Mouse (Mus musculus): ENCODE results near the gene Pxdn.

Gene Pxdn

GRCm38 (mm10) chr12:30023491-30023890, 86.1 kb downstream of the Pxdn start:
- no peak for DNase-seq (ENCODE audit: low spot score in 2 of 2)

- no peak for DNase-seq (ENCODE audit: low spot score in 2 of 2)
Observed at GRCm38 (mm10) chr12:30024264-30024825, 86.9 kb downstream of the Pxdn start.

DNA sequence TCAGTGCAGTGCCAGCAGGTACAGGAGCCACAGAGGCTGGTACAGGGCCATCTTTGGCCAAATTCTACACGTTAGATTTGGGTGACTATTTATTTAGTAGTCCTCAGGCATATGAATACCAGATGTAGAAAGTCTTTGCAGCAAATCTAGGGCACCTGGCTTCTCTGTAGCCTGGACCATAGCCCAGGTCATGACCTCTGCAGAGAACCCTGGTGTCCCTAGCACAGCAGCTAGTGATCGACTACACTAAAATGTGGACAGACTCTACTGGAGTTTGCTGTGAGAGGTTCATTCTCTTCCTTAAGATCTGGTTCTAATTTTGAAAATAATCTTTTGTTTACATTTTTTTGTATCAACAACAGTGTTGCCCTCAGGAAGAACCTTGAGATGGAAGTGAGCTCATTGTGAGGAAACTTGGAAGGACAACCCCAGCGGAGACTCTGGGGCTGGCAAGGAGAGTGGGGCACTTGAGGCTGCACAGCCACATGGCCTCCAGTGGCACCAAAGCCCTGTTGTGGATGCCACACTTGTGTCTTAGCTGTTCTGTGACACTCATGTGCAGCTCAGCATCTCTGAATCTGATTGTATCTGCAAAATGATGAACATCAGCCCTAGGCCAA, 90.4 kb downstream of the Pxdn start:
- DNase-seq (ENCODE audit: low spot score in 2 of 2), result no peak

DNA sequence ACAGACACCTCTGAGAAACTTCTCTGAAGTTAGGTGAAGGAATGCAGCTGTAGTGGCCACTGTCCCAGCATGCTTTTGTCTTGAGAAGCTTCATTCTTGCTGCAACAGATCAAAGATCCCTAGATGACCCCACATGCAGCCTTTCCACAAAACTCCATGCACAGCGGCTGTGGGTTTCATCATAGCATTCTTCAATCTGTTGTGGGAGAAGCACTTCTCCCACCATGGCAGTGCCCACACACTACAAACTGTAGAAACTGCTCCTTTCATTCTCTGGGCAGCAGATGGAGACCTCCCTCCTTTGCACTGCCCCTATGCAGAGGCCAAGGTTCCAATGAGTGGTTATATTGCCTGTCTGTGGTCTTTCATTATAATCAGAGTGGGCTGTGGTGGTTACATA, 91.7 kb downstream of the Pxdn start:
- DNase-seq (ENCODE audit: low spot score in 2 of 2), result no peak

- DNase-seq (ENCODE audit: low spot score in 2 of 2), result no peak
Observed at GRCm38 (mm10) chr12:30030571-30030970, 93.2 kb downstream of the Pxdn start.

DNA sequence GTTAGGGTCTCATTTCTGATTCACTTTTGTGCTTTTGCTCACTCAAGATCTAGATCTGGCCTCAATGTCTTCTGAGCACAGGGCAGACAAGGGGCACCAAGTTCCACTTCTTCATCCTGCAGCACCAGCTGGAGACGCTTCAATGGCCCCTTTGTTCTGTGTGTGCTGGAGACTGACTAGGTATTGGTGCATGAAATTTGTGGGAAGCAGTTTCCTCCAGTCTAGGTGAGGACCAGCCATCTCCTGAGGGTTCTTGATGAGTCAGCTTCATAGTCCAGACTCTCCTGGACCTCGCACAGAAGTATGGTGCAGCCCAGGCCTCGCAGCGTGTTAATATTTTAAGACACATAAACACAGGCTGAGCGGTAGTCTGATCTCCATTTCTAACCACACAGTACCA, 97.3 kb downstream of the Pxdn start:
- no peak for DNase-seq (ENCODE audit: low spot score in 2 of 2)

DNA sequence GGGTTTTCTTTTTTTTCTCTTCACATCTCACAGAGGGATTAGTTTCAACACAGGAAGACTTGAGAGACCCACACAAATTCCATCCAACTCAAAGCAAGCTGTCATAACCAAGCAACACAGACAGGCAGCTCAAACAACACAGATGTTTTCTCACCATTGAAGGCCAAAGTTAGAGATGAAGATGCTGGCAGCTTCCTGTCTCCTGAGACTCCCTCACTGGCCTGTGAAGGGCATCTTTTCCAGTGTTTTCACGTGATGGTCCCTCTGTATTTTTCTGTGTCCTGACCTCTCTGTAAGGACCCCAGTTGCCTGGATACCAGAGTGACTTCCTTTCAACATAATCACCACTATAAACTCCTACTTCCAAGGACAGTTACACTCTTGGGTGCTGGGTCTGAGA, 98.0 kb downstream of the Pxdn start:
- DNase-seq (ENCODE audit: low spot score in 2 of 2), result no peak

- DNase-seq (ENCODE audit: low spot score in 2 of 2), result peak in 1 of 2 experiments; percentile 42
Observed at GRCm38 (mm10) chr12:30035841-30036568, 98.6 kb downstream of the Pxdn start.

DNA sequence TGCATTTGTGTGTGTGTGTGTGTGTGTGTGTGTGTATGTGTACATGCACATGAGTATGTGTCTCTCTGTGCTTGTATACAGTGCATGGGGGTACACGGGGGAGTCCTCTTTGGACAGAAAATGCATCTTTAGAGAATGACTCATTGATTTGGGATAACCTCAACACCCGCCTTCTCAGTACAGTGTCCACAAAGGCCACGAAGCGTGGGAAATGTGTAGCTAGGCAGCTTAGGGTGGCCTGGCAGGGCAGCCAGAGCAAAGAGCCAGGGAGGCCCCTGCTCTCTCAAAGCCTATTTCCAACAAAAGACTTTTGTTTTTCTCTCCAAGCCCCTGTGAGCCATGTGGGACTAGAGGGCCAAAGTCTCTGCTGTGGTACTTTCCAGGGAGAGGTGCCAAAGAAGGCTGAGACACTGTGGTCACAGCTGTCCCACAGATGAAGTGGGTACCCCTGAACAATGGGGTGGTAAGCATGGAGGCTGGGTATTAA, 99.2 kb downstream of the Pxdn start:
- DNase-seq (ENCODE audit: low spot score in 2 of 2), result peak in 1 of 2 experiments; percentile 42

DNA sequence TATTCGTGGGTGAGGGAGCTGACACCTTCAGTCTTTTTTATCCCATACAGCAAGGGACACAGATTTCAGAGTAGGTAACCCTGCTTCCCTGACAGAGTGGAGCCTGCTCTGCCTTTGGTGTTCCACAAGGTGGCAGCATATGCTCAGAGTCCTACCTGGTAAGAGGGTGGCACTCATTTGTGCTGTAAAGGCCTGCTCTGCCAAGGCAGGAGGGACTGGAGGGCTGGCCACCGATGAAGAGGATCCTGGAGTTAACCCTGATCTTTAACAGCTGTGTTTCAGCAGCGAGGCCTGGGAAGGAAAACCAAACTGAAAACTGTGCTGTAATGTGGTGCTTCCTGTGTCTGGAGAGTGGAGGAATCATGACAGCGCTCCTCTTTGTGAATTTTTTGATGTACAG, 102.2 kb downstream of the Pxdn start:
- DNase-seq (ENCODE audit: low spot score in 2 of 2), result peak in 1 of 2 experiments; percentile 57

DNA sequence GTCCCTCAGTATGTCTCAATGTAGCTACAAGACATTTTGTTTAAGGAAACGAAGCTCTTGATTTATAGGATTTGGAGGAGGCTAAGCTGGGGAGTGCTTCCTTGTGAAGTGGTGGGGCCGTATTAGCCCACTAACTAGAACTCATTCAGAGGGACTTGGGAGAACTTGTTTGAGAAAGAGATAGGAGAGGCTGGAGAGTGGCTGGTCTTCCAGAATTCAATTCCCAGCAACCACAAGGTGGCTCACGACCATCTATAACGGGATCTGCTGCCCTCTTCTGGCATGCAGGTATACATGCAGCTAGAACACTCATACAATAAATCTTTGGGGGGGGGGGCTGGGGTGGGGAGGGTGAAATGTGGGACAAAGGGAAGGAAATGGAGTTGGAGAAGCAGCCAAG, 102.7 kb downstream of the Pxdn start:
- DNase-seq (ENCODE audit: low spot score in 2 of 2), result no peak

- DNase-seq (ENCODE audit: low spot score in 2 of 2), result no peak
Observed at GRCm38 (mm10) chr12:30048848-30049247, 111.4 kb downstream of the Pxdn start.

GRCm38 (mm10) chr12:30049818-30050217, 112.4 kb downstream of the Pxdn start:
- no peak for DNase-seq (ENCODE audit: low spot score in 2 of 2)

GRCm38 (mm10) chr12:30050235-30050634, 112.8 kb downstream of the Pxdn start:
- DNase-seq (ENCODE audit: low spot score in 2 of 2), result no peak

DNA sequence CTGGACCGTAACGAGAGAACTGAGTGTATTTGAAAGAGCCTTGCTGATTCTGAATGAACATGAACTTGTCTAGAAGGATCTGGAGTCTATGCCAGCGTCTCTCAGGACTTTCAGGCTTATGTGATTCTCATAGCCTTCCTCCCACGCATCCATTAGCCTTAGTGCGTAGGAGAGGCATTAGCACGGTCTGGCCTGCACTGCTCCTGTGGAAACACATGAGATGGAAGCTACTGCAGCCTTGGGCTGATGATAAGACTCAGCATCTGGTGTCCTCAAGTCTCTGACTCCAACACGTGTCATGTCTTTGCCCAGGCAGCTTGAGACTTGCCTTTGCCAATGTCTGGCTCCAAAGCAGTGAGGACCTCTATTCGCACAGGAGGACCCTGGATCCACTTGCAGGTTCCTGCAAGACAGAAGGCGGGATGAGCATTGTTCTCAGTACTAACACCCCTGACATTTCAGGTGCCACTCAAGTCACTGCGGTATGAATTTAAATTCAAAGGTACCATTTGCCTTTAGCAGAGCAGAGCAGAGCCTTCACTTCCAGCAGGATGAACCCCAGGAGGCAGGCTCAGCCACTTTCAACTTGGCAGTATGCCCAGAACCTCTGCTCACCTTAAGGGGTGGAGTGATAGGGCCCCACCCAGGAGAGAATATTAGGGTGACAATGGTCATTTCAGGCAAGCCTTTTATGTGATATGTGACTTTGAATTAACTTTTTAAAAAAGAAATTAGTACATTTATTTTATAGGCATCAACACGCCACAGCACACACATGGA, 117.5 kb downstream of the Pxdn start:
- DNase-seq (ENCODE audit: low spot score in 2 of 2), result no peak

DNA sequence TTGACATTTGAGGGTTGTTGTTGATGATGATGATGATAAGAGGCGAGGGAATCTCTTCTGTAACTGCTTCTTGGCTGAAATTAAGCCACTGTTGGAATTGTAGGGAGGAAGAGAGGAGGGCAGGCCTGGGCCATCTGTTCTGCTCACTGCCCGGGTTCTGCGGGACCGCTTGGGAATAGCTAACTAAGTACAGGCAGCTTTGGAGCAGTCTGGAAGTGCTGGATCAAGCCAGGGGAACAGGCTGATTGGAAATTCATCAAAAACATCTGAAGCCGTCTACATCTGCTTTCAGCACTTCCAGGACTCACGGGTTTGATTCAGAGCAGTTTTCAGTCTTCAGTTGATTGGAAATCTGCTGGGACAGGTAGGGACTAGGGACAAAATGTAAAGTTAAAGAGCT, 120.6 kb downstream of the Pxdn start:
- no peak for DNase-seq (ENCODE audit: low spot score in 2 of 2)

GRCm38 (mm10) chr12:30061503-30062117, 124.2 kb downstream of the Pxdn start:
- DNase-seq (ENCODE audit: low spot score in 2 of 2), result no peak

DNA sequence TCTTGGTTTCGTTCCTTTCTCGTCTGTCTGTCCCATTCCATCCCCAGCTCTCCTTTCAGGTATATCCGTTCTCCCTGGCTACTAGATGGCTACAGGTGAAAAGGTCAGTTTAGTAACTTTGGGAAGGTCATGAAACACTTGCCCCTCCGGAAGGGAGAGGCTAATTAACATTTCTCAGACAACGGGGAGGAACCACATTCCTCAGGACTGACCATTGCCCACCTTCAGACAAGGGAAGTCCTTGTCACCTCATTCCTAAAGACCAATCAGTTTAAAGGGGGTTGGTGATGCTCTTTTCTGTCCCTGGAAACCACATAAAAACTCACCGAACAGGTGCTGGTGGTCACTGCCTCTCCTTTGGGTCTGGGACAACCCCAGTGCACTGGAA, 124.7 kb downstream of the Pxdn start:
- no peak for DNase-seq (ENCODE audit: low spot score in 2 of 2)

All from spleen, postnatal 4 days (tissue).